Mouse (Mus musculus) heart, adult 18-20 months (tissue): ENCODE measurements around the gene Hs1bp3. TPM values are rescaled to one million over a fixed set of nuclear protein-coding genes. Genes with fewer than 3 reads are reported as not detected.

Experiments
- total RNA-seq, 2 experiments: library from RNA; stranded (reverse); gene quantifications; 2 replicates each; pipeline ENCODE4 v1.2.3; 2021

The Hs1bp3 gene
- total RNA-seq, 2 experiments from 2014 or later, result 13.8 to 15.6 TPM

Other genes with a start within 250 kb of the Hs1bp3 start
- gene Ldah, start 105.3 kb upstream of the Hs1bp3 start, total RNA-seq, result 10 to 100 TPM; 25.1 to 25.6 TPM
- under 1 TPM; 0.17 to 0.26 TPM for gene Gdf7, start 11.5 kb upstream of the Hs1bp3 start, total RNA-seq
- gene Rhob, start 186.6 kb downstream of the Hs1bp3 start, total RNA-seq, result 100 to 1,000 TPM; 165 to 172 TPM